Comparison of ENCODE assay signal across 8 mouse cellular contexts in the genomic region with DNA sequence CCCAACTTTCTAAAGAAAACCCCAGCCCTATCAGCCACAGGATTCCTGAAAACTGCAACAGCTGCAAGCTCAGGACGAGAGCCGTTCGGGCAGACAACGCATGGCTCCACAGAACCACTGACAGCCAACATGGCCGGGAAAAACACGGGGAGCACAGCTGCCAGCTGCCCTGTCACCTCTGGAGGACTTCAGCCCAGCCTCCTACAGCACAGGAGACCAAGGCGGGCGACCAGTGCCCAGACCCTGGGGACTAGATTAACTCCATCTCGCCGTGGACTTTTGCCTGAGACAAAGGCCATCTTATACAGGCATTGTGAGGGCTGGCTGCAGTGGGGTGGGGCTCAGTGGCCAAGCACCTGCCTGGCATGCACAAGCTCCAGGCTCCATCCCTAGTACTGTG. TPM values are rescaled to one million over a fixed set of nuclear protein-coding genes. Genes with fewer than 3 reads are reported as not detected.
DNase-seq lines count a peak whose midpoint lies in the region; ATAC-seq and TF ChIP-seq lines count a peak whose summit lies in the region.

No protein-coding gene starts in this region.

- 0 out of 2 replicates have a peak overlapping the region, but pooled peaks have one; percentile 73 for H3K9ac ChIP-seq in heart, embryonic 15.5 days
- peak overlapping the region; percentile 82 for H3K9ac ChIP-seq in forebrain, embryonic 14.5 days (ENCODE audit: low read length)
- peak overlapping the region; percentile 49 for H3K9ac ChIP-seq in kidney, postnatal 0 days (ENCODE audit: low read depth, low read length)

- H3K27ac ChIP-seq in heart, embryonic 15.5 days, result no peak overlapping the region
- no peak overlapping the region for H3K27ac ChIP-seq in forebrain, embryonic 14.5 days (ENCODE audit: low read depth, low read length)
- H3K27ac ChIP-seq in kidney, postnatal 0 days, result peak overlapping the region; percentile 39; the same call in 1 of the 2 replicates

- TF ChIP-seq CTCF in kidney, postnatal 0 days (IDR thresholded peaks at IDR 0.05; ENCODE audit: low read depth), result no peak

- H3K79me2 ChIP-seq in myocyte (ENCODE audit: control insufficient read depth, insufficient read depth), result peaks cover 71% of the 10 kb centered on the region

- H3K4me2 ChIP-seq in heart, embryonic 15.5 days, result peak overlapping the region; percentile 98
- H3K4me2 ChIP-seq in forebrain, embryonic 14.5 days (ENCODE audit: low read length), result peak overlapping the region; percentile 88
- H3K4me2 ChIP-seq in kidney, postnatal 0 days (ENCODE audit: low read length), result peak overlapping the region; percentile 74
- peak overlapping the region; percentile 99 for H3K4me2 ChIP-seq in myocyte (ENCODE audit: low read depth)

- DNase-seq in heart, postnatal 10 days, result no peak
- no peak for DNase-seq in forebrain, embryonic 14.5 days (ENCODE audit: low spot score)
- no peak for DNase-seq in kidney, postnatal 0 days (ENCODE audit: low spot score)
- DNase-seq in retina, embryonic 14.5 days (ENCODE audit: low spot score), result no peak
- no peak for DNase-seq in layer of hippocampus, postnatal 25 days (ENCODE audit: extremely low spot score in 1 of 2, low spot score in 1 of 2)
- no peak for DNase-seq in spleen, postnatal 10 days (ENCODE audit: low spot score in 2 of 2)

- no peak for ATAC-seq in heart, embryonic 15.5 days (replicated peaks; ENCODE audit: insufficient number of reproducible peaks, insufficient read depth, low FRiP score, low read depth)
- ATAC-seq in forebrain, embryonic 14.5 days, result no peak
- no peak for ATAC-seq in kidney, postnatal 0 days (replicated peaks; ENCODE audit: low FRiP score, low read depth)

- 59% methylated on average over 10 of the region's 10 CpGs for WGBS in heart, embryonic 15.5 days
- 33% methylated on average over 10 of the region's 10 CpGs for WGBS in forebrain, embryonic 14.5 days
- WGBS in kidney, postnatal 0 days, result 44% methylated on average over 10 of the region's 10 CpGs

- intact Hi-C loops in heart, postnatal 10 days (cut with DNase I), result loop anchor here (2.0 to 10.0 kb wide), 2 partner anchors 25 to 45 kb away; no protein-coding TSS in a partner anchor

- no peaks in the 10 kb centered on the region for H3K9me3 ChIP-seq in heart, embryonic 15.5 days (replicated peaks)
- no peaks in the 10 kb centered on the region for H3K9me3 ChIP-seq in forebrain, embryonic 14.5 days (replicated peaks; ENCODE audit: control insufficient read depth, low read length)
- no peaks in the 10 kb centered on the region for H3K9me3 ChIP-seq in kidney, postnatal 0 days (replicated peaks; ENCODE audit: low read length)

- H3K4me1 ChIP-seq in heart, embryonic 15.5 days (replicated peaks), result peaks cover 64% of the 10 kb centered on the region
- H3K4me1 ChIP-seq in forebrain, embryonic 14.5 days (ENCODE audit: control insufficient read depth, insufficient read depth, low read length), result peaks cover 52% of the 10 kb centered on the region
- peaks cover 48% of the 10 kb centered on the region for H3K4me1 ChIP-seq in kidney, postnatal 0 days (replicated peaks; ENCODE audit: insufficient read depth, low read length)

- TF ChIP-seq POLR2A in myocyte (IDR thresholded peaks at IDR 0.05; ENCODE audit: insufficient read length, low read depth), result no peak

- peak overlapping the region; percentile 82 for H3K4me3 ChIP-seq in heart, embryonic 15.5 days
- peak overlapping the region; percentile 87 for H3K4me3 ChIP-seq in forebrain, embryonic 14.5 days (ENCODE audit: low read depth, low read length)
- H3K4me3 ChIP-seq in kidney, postnatal 0 days (replicated peaks; ENCODE audit: low read depth, low read length), result 0 out of 2 replicates have a peak overlapping the region, but pooled peaks have one; percentile 60
- peak overlapping the region; percentile 47 for H3K4me3 ChIP-seq in myocyte

- H3ac ChIP-seq in myocyte (ENCODE audit: control insufficient read depth, insufficient read length), result no peak overlapping the region

- no peaks in the 10 kb centered on the region for H3K36me3 ChIP-seq in heart, embryonic 15.5 days
- peaks cover 10% of the 10 kb centered on the region; the same call in 1 of the 2 replicates for H3K36me3 ChIP-seq in forebrain, embryonic 14.5 days (ENCODE audit: control insufficient read depth, insufficient read depth, low read length)
- no peaks in the 10 kb centered on the region for H3K36me3 ChIP-seq in kidney, postnatal 0 days (ENCODE audit: insufficient read depth, low read length)
- H3K36me3 ChIP-seq in myocyte (ENCODE audit: control insufficient read depth, insufficient read depth), result no peaks in the 10 kb centered on the region

- H3K27me3 ChIP-seq in heart, embryonic 15.5 days, result no peaks in the 10 kb centered on the region
- no peaks in the 10 kb centered on the region for H3K27me3 ChIP-seq in forebrain, embryonic 14.5 days (replicated peaks; ENCODE audit: control insufficient read depth, insufficient read depth, low read length)
- H3K27me3 ChIP-seq in kidney, postnatal 0 days (ENCODE audit: insufficient read depth, low read length), result no peaks in the 10 kb centered on the region
- no peaks in the 10 kb centered on the region for H3K27me3 ChIP-seq in myocyte (ENCODE audit: control insufficient read depth, insufficient read depth, insufficient read length)

TF ChIP-seq in myocyte, 11 proteins besides CTCF, POLR2A, EP300 and RAD21:
- peak; percentile 51 to 83 (median 60) for TF ChIP-seq MYOG (IDR thresholded peaks at IDR 0.05; ENCODE audit: control insufficient read depth in 1 of 3, insufficient read depth in 1 of 3, insufficient read length in 2 of 3, low read depth in 2 of 3)
- TF ChIP-seq USF1 (IDR thresholded peaks at IDR 0.05; ENCODE audit: low read depth), result no peak
- TF ChIP-seq MYOD1 (IDR thresholded peaks at IDR 0.05; ENCODE audit: control insufficient read depth in 1 of 3, insufficient read length in 2 of 3, low read depth in 2 of 3), result peak in 2 of 3 experiments; percentile 73 to 74
- no peak for TF ChIP-seq E2F4 (IDR thresholded peaks at IDR 0.05; ENCODE audit: insufficient read depth)
- no peak for TF ChIP-seq CEBPB (IDR thresholded peaks at IDR 0.05; ENCODE audit: insufficient read depth, poor library complexity, severe bottlenecking)
- peak; percentile 36 for TF ChIP-seq TCF3 (IDR thresholded peaks at IDR 0.05; ENCODE audit: insufficient read length, low read depth)
- TF ChIP-seq TCF12 (IDR thresholded peaks at IDR 0.05; ENCODE audit: insufficient read depth, poor library complexity, severe bottlenecking), result peak; percentile 41

RNA-seq across cellular contexts. Expression of gene Zcchc14, which starts 2.8 kb away (rescaled TPM):
- polyA plus RNA-seq in heart, embryonic 15.5 days (2015; fragmentation: Nextera tagmentation; extraction: Ambion mirVana), result 7.8 and 8.8 TPM in 2 replicates
- 10 to 100 TPM; 40.5 to 43.3 TPM for total RNA-seq in heart, postnatal 10 days (2021)
- polyA plus RNA-seq in forebrain, embryonic 14.5 days (2014; fragmentation: Nextera tagmentation; extraction: Ambion mirVana), result 40.9 and 44.9 TPM in 2 replicates
- polyA plus RNA-seq in kidney, postnatal 0 days (2015; fragmentation: Nextera tagmentation; extraction: Ambion mirVana), result 10.9 and 13.5 TPM in 2 replicates
- polyA plus RNA-seq in myocyte (2012; fragmentation: generic; extraction: Trizol), result 11.9 TPM
- total RNA-seq in layer of hippocampus, postnatal 25 days (2021), result 10 to 100 TPM; 79.7 to 88.2 TPM

RNA-seq across cellular contexts. Expression of gene Map1lc3b, which starts 59.7 kb away (rescaled TPM):
- 189 and 199 TPM in 2 replicates for polyA plus RNA-seq in heart, embryonic 15.5 days (2015; fragmentation: Nextera tagmentation; extraction: Ambion mirVana)
- 100 to 1,000 TPM; 181 to 187 TPM for total RNA-seq in heart, postnatal 10 days (2021)
- polyA plus RNA-seq in forebrain, embryonic 14.5 days (2014; fragmentation: Nextera tagmentation; extraction: Ambion mirVana), result 435 and 464 TPM in 2 replicates
- polyA plus RNA-seq in kidney, postnatal 0 days (2015; fragmentation: Nextera tagmentation; extraction: Ambion mirVana), result 281 and 284 TPM in 2 replicates
- polyA plus RNA-seq in myocyte (2012; fragmentation: generic; extraction: Trizol), result 186 TPM
- 100 to 1,000 TPM; 160 to 197 TPM for total RNA-seq in layer of hippocampus, postnatal 25 days (2021)
